9 mouse cellular contexts compared by ENCODE assay signal in genomic region chr4:94517631-94518030, GRCm38 (mm10). TPM values are rescaled to one million over a fixed set of nuclear protein-coding genes. Genes with fewer than 3 reads are reported as not detected.
DNase-seq lines count a peak whose midpoint lies in the region; ATAC-seq and TF ChIP-seq lines count a peak whose summit lies in the region.
"Had no signal": no experiment of that assay in that cellular context is flagged by ENCODE, and none has a peak within 500 bp of the region (broad histone marks: within the 10 kb centered on the region; RNA-seq: fewer than 3 reads in every experiment).

No protein-coding gene starts in this region.

- TF ChIP-seq POLR2A in CH12.LX (IDR thresholded peaks at IDR 0.05; ENCODE audit: low read depth, low read length), result no peak

- 72% methylated on average over 4 of the region's 4 CpGs for WGBS in heart, embryonic 10.5 days
- 58% methylated on average over 4 of the region's 4 CpGs for WGBS in forebrain, postnatal 0 days

- H3K4me3 ChIP-seq in heart, embryonic 10.5 days, result no peak overlapping the region
- H3K4me3 ChIP-seq in CH12.LX (replicated peaks in 1 of 3; ENCODE audit: low read depth in 2 of 3, low read length in 2 of 3, poor library complexity in 1 of 3), result no peak overlapping the region
- no peak overlapping the region for H3K4me3 ChIP-seq in forebrain, postnatal 0 days (ENCODE audit: low read depth, low read length)
- H3K4me3 ChIP-seq: embryonic facial prominence, embryonic 15.5 days had no signal

- H3K9me3 ChIP-seq in heart, embryonic 10.5 days, result no peaks in the 10 kb centered on the region
- no peaks in the 10 kb centered on the region for H3K9me3 ChIP-seq in CH12.LX (replicated peaks; ENCODE audit: low read length)
- H3K9me3 ChIP-seq in forebrain, postnatal 0 days (ENCODE audit: low read length), result no peaks in the 10 kb centered on the region
- H3K9me3 ChIP-seq: embryonic facial prominence, embryonic 15.5 days had no signal

- intact Hi-C loops in heart, postnatal 14 days (cut with DNase I), result loop anchor here (2.0 kb wide), 1 partner anchor 393 kb away; no protein-coding TSS in a partner anchor

- no peaks in the 10 kb centered on the region for H3K4me1 ChIP-seq in heart, embryonic 10.5 days
- H3K4me1 ChIP-seq in CH12.LX (ENCODE audit: control insufficient read depth in 1 of 2, insufficient read depth in 2 of 2), result no peaks in the 10 kb centered on the region
- H3K4me1 ChIP-seq in forebrain, postnatal 0 days (ENCODE audit: insufficient read depth), result no peaks in the 10 kb centered on the region
- H3K4me1 ChIP-seq: embryonic facial prominence, embryonic 15.5 days had no signal

- in situ Hi-C loops in CH12.LX (cut with MboI; ENCODE audit: low pct_ligation_motif_present, low pct_unique_long_range_greater_than_20kb, low sequenced_read_pairs), result no loop called here

- H3K36me3 ChIP-seq in heart, embryonic 10.5 days, result peaks cover 7% of the 10 kb centered on the region
- peaks cover 3 to 20% of the 10 kb centered on the region in 2 experiments for H3K36me3 ChIP-seq in CH12.LX (replicated peaks in 1 of 2; ENCODE audit: control insufficient read depth in 1 of 2, insufficient read depth in 1 of 2, low read length in 1 of 2)
- no peaks in the 10 kb centered on the region for H3K36me3 ChIP-seq in forebrain, postnatal 0 days (ENCODE audit: insufficient read depth)
- H3K36me3 ChIP-seq: embryonic facial prominence, embryonic 15.5 days had no signal

- H3K27ac ChIP-seq in heart, embryonic 10.5 days, result no peak overlapping the region
- H3K27ac ChIP-seq in CH12.LX (ENCODE audit: insufficient read depth, low read depth), result no peak overlapping the region
- no peak overlapping the region for H3K27ac ChIP-seq in forebrain, postnatal 0 days (ENCODE audit: low read depth, low read length)
- H3K27ac ChIP-seq: embryonic facial prominence, embryonic 15.5 days had no signal

- dilution Hi-C loops in CH12.LX (cut with MboI; ENCODE audit: extremely low pct_ligation_motif_present, extremely low pct_unique_long_range_greater_than_20kb, low sequenced_read_pairs), result no loop called here

- ATAC-seq in forebrain, postnatal 0 days, result no peak

- TF ChIP-seq RAD21 in CH12.LX (IDR thresholded peaks at IDR 0.05; ENCODE audit: low read depth, low read length), result peak; percentile 71

- DNase-seq in heart, postnatal 14 days, result peak; percentile 55 to 71
- DNase-seq in heart, embryonic 10.5 days (ENCODE audit: low spot score), result no peak
- peak; percentile 53 for DNase-seq in CH12.LX (ENCODE audit: extremely low read depth)
- DNase-seq in adrenal gland, postnatal 36 days, result peak; percentile 64
- DNase-seq in forebrain, postnatal 0 days, result peak; percentile 87
- peak; percentile 70 to 75 for DNase-seq in layer of hippocampus, postnatal 10 days (ENCODE audit: low spot score in 2 of 2)
- peak; percentile 81 for DNase-seq in mesoderm, embryonic 11.5 days (ENCODE audit: low read depth, low spot score)
- DNase-seq in thymus, postnatal 14 days, result peak; percentile 44

- no peak overlapping the region for H3K4me2 ChIP-seq in CH12.LX (ENCODE audit: insufficient read depth, low read depth, poor library complexity, severe bottlenecking)
- no peak overlapping the region for H3K4me2 ChIP-seq in forebrain, postnatal 0 days (ENCODE audit: low read depth)
- H3K4me2 ChIP-seq: embryonic facial prominence, embryonic 15.5 days had no signal

- no peaks in the 10 kb centered on the region for H3K27me3 ChIP-seq in heart, embryonic 10.5 days (ENCODE audit: insufficient read depth, poor library complexity, severe bottlenecking)
- no peaks in the 10 kb centered on the region for H3K27me3 ChIP-seq in CH12.LX (replicated peaks)
- H3K27me3 ChIP-seq in forebrain, postnatal 0 days (ENCODE audit: insufficient read depth, low read length), result no peaks in the 10 kb centered on the region
- H3K27me3 ChIP-seq: embryonic facial prominence, embryonic 15.5 days had no signal

- peak; percentile 24 to 67; a peak in 2 of 4 replicates for TF ChIP-seq CTCF in CH12.LX (conservative IDR thresholded peaks at IDR 0.05 in 1 of 2, IDR thresholded peaks at IDR 0.05 in 1 of 2; ENCODE audit: low read depth in 2 of 2, low read length in 2 of 2)
- TF ChIP-seq CTCF in forebrain, postnatal 0 days (IDR thresholded peaks at IDR 0.05; ENCODE audit: low read depth), result peak; percentile 89

- TF ChIP-seq EP300 in CH12.LX (IDR thresholded peaks at IDR 0.05; ENCODE audit: low read length), result no peak

- H3K9ac ChIP-seq in CH12.LX (ENCODE audit: insufficient read depth, low read depth), result no peak overlapping the region
- H3K9ac ChIP-seq in forebrain, postnatal 0 days, result no peak overlapping the region
- H3K9ac ChIP-seq: embryonic facial prominence, embryonic 15.5 days had no signal

- no peaks in the 10 kb centered on the region for H3K79me2 ChIP-seq in CH12.LX (replicated peaks; ENCODE audit: control insufficient read depth, extremely low read depth, insufficient read depth, poor library complexity, severe bottlenecking)

TF ChIP-seq in CH12.LX, 34 proteins besides CTCF, POLR2A, EP300 and RAD21:
- no peak for TF ChIP-seq USF2 (conservative IDR thresholded peaks at IDR 0.05; ENCODE audit: low read depth, low read length)
- no peak for TF ChIP-seq NELFE (IDR thresholded peaks at IDR 0.05; ENCODE audit: low read depth, low read length)
- no peak for TF ChIP-seq GABPA (IDR thresholded peaks at IDR 0.05; ENCODE audit: insufficient replicate concordance, low read depth, low read length)
- peak; percentile 29; the same call in 1 of the 2 replicates for TF ChIP-seq SMC3 (IDR thresholded peaks at IDR 0.05; ENCODE audit: low read depth, low read length)
- no peak for TF ChIP-seq TBP (conservative IDR thresholded peaks at IDR 0.05; ENCODE audit: low read depth, low read length)
- TF ChIP-seq ZKSCAN1 (IDR thresholded peaks at IDR 0.05; ENCODE audit: borderline replicate concordance, low read depth, low read length), result no peak
- no peak for TF ChIP-seq USF1 (IDR thresholded peaks at IDR 0.05; ENCODE audit: low read depth, low read length)

RNA-seq across cellular contexts. Expression of gene Gm10306, which starts 38.7 kb away (rescaled TPM):
- total RNA-seq in heart, postnatal 14 days (2021), result not detected
- not detected in 2 replicates for polyA plus RNA-seq in heart, embryonic 10.5 days (2016; fragmentation: Nextera tagmentation; extraction: Ambion mirVana)
- total RNA-seq in CH12.LX (2012; rRNA removed) (0.68 and 2.3 TPM in 2 replicates), CH12.LX (2014; rRNA removed) (not detected in 2 replicates)
- polyA plus RNA-seq in CH12.LX (2012; ENCODE audit: insufficient read length, low read depth), result not detected in 2 replicates
- not detected for total RNA-seq in adrenal gland, postnatal 36 days (2021)
- not detected in 2 replicates for total RNA-seq in forebrain, postnatal 0 days (2014; rRNA removed)
- polyA plus RNA-seq in forebrain, postnatal 0 days (2015; fragmentation: Nextera tagmentation; extraction: Ambion mirVana), result 0.34 TPM in 1 of 2 replicates, not detected in the other
- not detected for total RNA-seq in layer of hippocampus, postnatal 10 days (2021)
- polyA plus RNA-seq: embryonic facial prominence, embryonic 15.5 days had no signal

RNA-seq across cellular contexts. Expression of gene Caap1, which starts 39.0 kb away (rescaled TPM):
- 1 to 10 TPM; 4.9 to 5.8 TPM for total RNA-seq in heart, postnatal 14 days (2021)
- polyA plus RNA-seq in heart, embryonic 10.5 days (2016; fragmentation: Nextera tagmentation; extraction: Ambion mirVana), result 13.4 and 21.3 TPM in 2 replicates
- total RNA-seq in CH12.LX (2012; rRNA removed) (10.2 and 12.2 TPM in 2 replicates), CH12.LX (2014; rRNA removed) (34.1 and 40.3 TPM in 2 replicates)
- polyA plus RNA-seq in CH12.LX (2012; ENCODE audit: insufficient read length, low read depth), result 18.7 and 19.2 TPM in 2 replicates
- 10 to 100 TPM in 1 of 2 experiments, 1 to 10 TPM in 1; 9.8 to 10.7 TPM for total RNA-seq in adrenal gland, postnatal 36 days (2021)
- 12.3 and 13.1 TPM in 2 replicates for total RNA-seq in forebrain, postnatal 0 days (2014; rRNA removed)
- 10.7 and 11.4 TPM in 2 replicates for polyA plus RNA-seq in forebrain, postnatal 0 days (2015; fragmentation: Nextera tagmentation; extraction: Ambion mirVana)
- total RNA-seq in layer of hippocampus, postnatal 10 days (2021), result 10 to 100 TPM in 1 of 2 experiments, 1 to 10 TPM in 1; 9.7 to 11.1 TPM
